Mouse (Mus musculus): ENCODE results near the gene Ctr9. TPM values are rescaled to one million over a fixed set of nuclear protein-coding genes. Genes with fewer than 3 reads are reported as not detected.

The Ctr9 gene
- total RNA-seq, 2 experiments from 2014 or later = 44.4 to 48.3 TPM

GRCm38 (mm10) chr7:111085153-111085552 lies 56.4 kb downstream of the Ctr9 start:
- no peak for DNase-seq (ENCODE audit: low spot score in 2 of 2)

GRCm38 (mm10) chr7:111095169-111095568 lies 66.4 kb downstream of the Ctr9 start:
- no peak for DNase-seq (ENCODE audit: low spot score in 2 of 2)

- no peak for DNase-seq (ENCODE audit: low spot score in 2 of 2)
Observed at GRCm38 (mm10) chr7:111098196-111098595, 69.4 kb downstream of the Ctr9 start.

Other genes with a start within 250 kb of the Ctr9 start
- 10 to 100 TPM; 51.6 to 79.2 TPM for gene Rnf141, start 184.5 kb upstream of the Ctr9 start, total RNA-seq (2021)
- gene Lyve1, start 165.7 kb upstream of the Ctr9 start, total RNA-seq (2021) = 10 to 100 TPM; 11.3 to 19.0 TPM
- gene Mrvi1, start 46.5 kb upstream of the Ctr9 start, total RNA-seq (2021) = 10 to 100 TPM; 11.5 to 12.8 TPM
- gene Eif4g2, start 54.1 kb downstream of the Ctr9 start, total RNA-seq (2021) = 1,000 to 10,000 TPM in 1 of 2 experiments, 100 to 1,000 TPM in 1; 957 to 1,079 TPM